Mouse (Mus musculus) midbrain, embryonic 16.5 days (tissue): ENCODE data around the gene Efna2. TPM values are rescaled to one million over a fixed set of nuclear protein-coding genes. Genes with fewer than 3 reads are reported as not detected.

Experiments
- ATAC-seq: fragments of 200-750 bp; cut with Nextera tagmentation; 2 replicates; pipeline ENCODE4 v1.8.0; 2017; ENCODE audit warnings: moderate TSS enrichment
- H3K27ac ChIP-seq: fragments of 300-500 bp; sonication (generic); 2 replicates; pipeline ENCODE4 v1.5.1; 2014; ENCODE audit warnings: mild to moderate bottlenecking, low read length, mixed read lengths
- H3K27me3 ChIP-seq: fragments of 300-500 bp; sonication (generic); 2 replicates; pipeline ENCODE4 v1.6.1; 2014; ENCODE audit warnings: low read depth, low read length, mixed read lengths; ENCODE audit not compliant: control insufficient read depth, insufficient read depth
- H3K36me3 ChIP-seq: fragments of 300-500 bp; sonication (generic); 2 replicates; pipeline ENCODE4 v1.6.1; 2014; ENCODE audit warnings: mild to moderate bottlenecking, low read length, moderate library complexity, mixed read lengths; ENCODE audit not compliant: control insufficient read depth, insufficient read depth
- H3K4me1 ChIP-seq: fragments of 300-500 bp; sonication (generic); 2 replicates; pipeline ENCODE4 v1.6.1; 2014; ENCODE audit warnings: mild to moderate bottlenecking, low read length, mixed read lengths; ENCODE audit not compliant: control insufficient read depth, insufficient read depth
- H3K4me2 ChIP-seq: fragments of 300-500 bp; sonication (generic); 2 replicates; pipeline ENCODE4 v1.6.1; 2014; ENCODE audit warnings: mild to moderate bottlenecking, low read length, mixed read lengths
- H3K4me3 ChIP-seq: fragments of 300-500 bp; sonication (generic); 2 replicates; pipeline ENCODE4 v1.5.1; 2014; ENCODE audit warnings: low read depth, mild to moderate bottlenecking, low read length, moderate library complexity, mixed read lengths
- H3K9ac ChIP-seq: fragments of 300-500 bp; sonication (generic); 2 replicates; pipeline ENCODE4 v1.6.1; 2014; ENCODE audit warnings: low read depth, low read length, mixed read lengths
- H3K9me3 ChIP-seq: fragments of 300-500 bp; sonication (generic); replicated peaks from 2 replicates; pipeline ENCODE4 v1.6.1; 2014; ENCODE audit warnings: mild to moderate bottlenecking, low read length, mixed read lengths; ENCODE audit not compliant: control insufficient read depth, poor library complexity, severe bottlenecking
- WGBS: fragments of 180-500 bp; shearing (Covaris S2); extraction: QIAGEN DNeasy Blood & Tissue Kit; methylation state at CpG from one replicate; pipeline ENCODE4 v1.1.7; 2014; 5-methylcytosine and 5-hydroxymethylcytosine counted together
- polyA plus RNA-seq: library from polyadenylated mRNA; unstranded; fragments of >200 nt; fragmentation: Nextera tagmentation; extraction: Ambion mirVana; gene quantifications from 2 replicates; pipeline ENCODE4 v1.2.1, GENCODE M21; 2015

Efna2 gene
- polyA plus RNA-seq, 1 experiment from 2014 or later: 43.3 TPM

GRCm38 (mm10) chr10:80175536-80176269 lies 3.6 kb upstream of the Efna2 start:
- WGBS: 20% methylated on average over 4 of the region's 4 CpGs

DNA sequence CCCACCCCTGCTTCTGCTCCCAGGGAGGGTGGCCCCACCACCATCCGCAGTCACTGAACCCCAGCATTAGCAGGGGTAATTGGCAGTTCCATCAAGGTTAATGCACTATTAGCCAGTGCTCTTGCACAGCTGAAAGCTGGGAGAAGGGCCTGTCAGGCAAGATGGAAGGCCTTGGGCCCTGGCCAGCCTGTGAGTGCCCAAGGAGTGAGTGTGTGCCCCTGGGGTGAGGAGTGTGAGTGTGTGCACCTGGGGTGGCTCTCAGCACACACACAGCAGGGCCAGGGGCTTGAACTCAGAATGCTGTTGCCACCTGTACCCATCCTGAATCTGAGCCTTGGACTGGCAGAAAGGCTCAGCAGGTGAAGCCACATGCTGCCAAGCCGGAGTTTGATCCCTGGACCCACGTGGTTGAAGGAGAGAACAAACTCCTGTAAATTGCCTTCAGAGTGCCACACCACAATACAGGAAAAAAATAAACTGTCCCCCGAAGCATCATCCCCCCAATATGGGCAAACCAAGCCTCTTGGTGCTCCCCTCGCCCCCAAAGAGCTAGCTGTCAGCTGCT lies 2.9 kb upstream of the Efna2 start:
- Histone ChIP-seq H3K4me3 (no peak overlapping the region), H3K4me1 (peaks cover 22% of the 10 kb centered on the region), H3K9me3 (no peaks in the 10 kb centered on the region), H3K9ac (peak overlapping the region; percentile 38; the same call in 1 of the 2 replicates), H3K36me3 (peaks cover 8% of the 10 kb centered on the region; the same call in 1 of the 2 replicates), H3K4me2 (no peak overlapping the region), H3K27me3 (no peaks in the 10 kb centered on the region), H3K27ac (no peak overlapping the region)
- 64% methylated on average over 5 of the region's 5 CpGs for WGBS
- no peak for ATAC-seq

More at GRCm38 (mm10) chr10:80175536-80176269, 3.6 kb upstream of the Efna2 start:
- Histone ChIP-seq H3K4me1 (peaks cover 17% of the 10 kb centered on the region), H3K9me3 (no peaks in the 10 kb centered on the region), H3K4me2 (0 out of 2 replicates have a peak overlapping the region, but pooled peaks have one; percentile 12), H3K27ac (no peak overlapping the region), H3K36me3 (peaks cover 14% of the 10 kb centered on the region), H3K9ac (peak overlapping the region; percentile 38; the same call in 1 of the 2 replicates), H3K27me3 (no peaks in the 10 kb centered on the region), H3K4me3 (no peak overlapping the region)
- ATAC-seq: no peak

GRCm38 (mm10) chr10:80177441-80178279 lies 1.6 kb upstream of the Efna2 start:
- H3K27ac ChIP-seq: no peak overlapping the region
- peaks cover 19% of the 10 kb centered on the region for H3K4me1 ChIP-seq
- H3K4me3 ChIP-seq: no peak overlapping the region
- no peak overlapping the region for H3K4me2 ChIP-seq
- 0 out of 2 replicates have a peak overlapping the region, but pooled peaks have one; percentile 21 for H3K9ac ChIP-seq
- H3K27me3 ChIP-seq: no peaks in the 10 kb centered on the region
- no peak for ATAC-seq
- no peaks in the 10 kb centered on the region for H3K9me3 ChIP-seq
- 29% methylated on average over 7 of the region's 7 CpGs for WGBS
- no peaks in the 10 kb centered on the region for H3K36me3 ChIP-seq

GRCm38 (mm10) chr10:80180288-80180687 lies 1.0 kb downstream of the Efna2 start:
- no peak for ATAC-seq
- Histone ChIP-seq H3K4me1 (peaks cover 18% of the 10 kb centered on the region), H3K27ac (peak overlapping the region; percentile 65; the same call in 1 of the 2 replicates)

DNA sequence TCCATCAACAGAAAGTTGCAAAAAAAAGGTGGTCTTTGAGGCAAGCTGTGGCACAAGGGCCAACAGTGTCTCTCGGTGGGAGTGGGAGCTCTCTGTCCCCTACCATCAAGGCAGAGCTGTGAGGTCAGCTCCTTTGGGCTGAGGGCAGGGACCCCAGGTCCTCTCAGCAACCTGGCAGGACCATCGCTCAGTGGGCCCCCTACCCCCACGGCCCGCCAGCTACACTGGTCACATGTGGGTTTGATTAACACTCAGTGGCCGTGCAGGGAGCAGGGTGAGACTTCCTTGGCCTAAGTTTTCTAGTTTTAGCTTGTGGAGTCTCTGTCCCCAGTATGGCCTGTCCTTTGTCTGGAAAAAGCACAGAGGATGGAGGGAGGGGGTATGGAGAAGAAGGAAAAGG lies 1.5 kb downstream of the Efna2 start:
- no peaks in the 10 kb centered on the region for H3K9me3 ChIP-seq
- ATAC-seq: no peak
- peak overlapping the region; percentile 94 for H3K9ac ChIP-seq
- H3K4me2 ChIP-seq: peak overlapping the region; percentile 86
- H3K27ac ChIP-seq: peak overlapping the region; percentile 65
- 27% methylated on average over 5 of the region's 5 CpGs for WGBS
- peak overlapping the region; percentile 87 for H3K4me3 ChIP-seq
- peaks cover 18% of the 10 kb centered on the region for H3K4me1 ChIP-seq
- H3K36me3 ChIP-seq: no peaks in the 10 kb centered on the region
- no peaks in the 10 kb centered on the region for H3K27me3 ChIP-seq

More at GRCm38 (mm10) chr10:80180288-80180687, 1.0 kb downstream of the Efna2 start:
- Histone ChIP-seq H3K4me3 (peak overlapping the region; percentile 87), H3K9ac (peak overlapping the region; percentile 94), H3K4me2 (peak overlapping the region; percentile 86), H3K36me3 (no peaks in the 10 kb centered on the region), H3K27me3 (no peaks in the 10 kb centered on the region), H3K9me3 (no peaks in the 10 kb centered on the region)
- 30% methylated on average over 6 of the region's 6 CpGs for WGBS

GRCm38 (mm10) chr10:80182547-80182946 lies 3.3 kb downstream of the Efna2 start:
- peak overlapping the region; percentile 17 for H3K27ac ChIP-seq
- no peaks in the 10 kb centered on the region for H3K27me3 ChIP-seq
- no peaks in the 10 kb centered on the region for H3K9me3 ChIP-seq
- H3K9ac ChIP-seq: peak overlapping the region; percentile 94
- peak overlapping the region; percentile 87 for H3K4me3 ChIP-seq
- H3K4me1 ChIP-seq: peaks cover 18% of the 10 kb centered on the region
- no peak for ATAC-seq
- H3K4me2 ChIP-seq: peak overlapping the region; percentile 86
- H3K36me3 ChIP-seq: peaks cover 4% of the 10 kb centered on the region; the same call in 1 of the 2 replicates
- 78% methylated on average over 7 of the region's 7 CpGs for WGBS

GRCm38 (mm10) chr10:80186649-80187048 lies 7.4 kb downstream of the Efna2 start:
- 39% methylated on average over 27 of the region's 27 CpGs for WGBS
- H3K4me3 ChIP-seq: no peak overlapping the region
- H3K4me2 ChIP-seq: no peak overlapping the region
- no peaks in the 10 kb centered on the region for H3K9me3 ChIP-seq
- H3K9ac ChIP-seq: no peak overlapping the region
- peaks cover 15% of the 10 kb centered on the region for H3K4me1 ChIP-seq
- ATAC-seq: no peak
- no peaks in the 10 kb centered on the region for H3K27me3 ChIP-seq
- H3K27ac ChIP-seq: no peak overlapping the region
- peaks cover 14% of the 10 kb centered on the region for H3K36me3 ChIP-seq

DNA sequence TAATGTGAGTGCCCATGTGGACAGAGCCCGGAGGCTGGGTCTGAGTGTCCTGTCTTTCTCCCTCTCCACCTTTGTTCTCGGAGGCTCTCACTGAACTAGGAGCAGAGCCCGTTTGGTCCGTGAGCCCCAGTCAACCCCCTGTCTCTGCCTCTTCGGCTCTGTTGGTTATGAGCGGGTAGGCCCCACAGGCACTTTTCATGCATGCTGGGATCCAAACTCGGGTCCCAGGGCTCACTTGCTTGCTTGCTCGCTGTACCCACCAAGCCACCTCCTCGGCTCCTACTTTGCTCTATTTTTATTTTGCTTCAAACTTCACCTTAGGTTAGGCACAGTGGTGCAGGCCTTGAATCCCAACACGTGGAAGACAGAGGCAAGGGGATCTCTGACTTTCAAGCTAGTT lies 8.5 kb downstream of the Efna2 start:
- Histone ChIP-seq H3K4me1 (peaks cover 13% of the 10 kb centered on the region), H3K27ac (no peak overlapping the region), H3K36me3 (peaks cover 14% of the 10 kb centered on the region), H3K4me3 (no peak overlapping the region), H3K4me2 (no peak overlapping the region), H3K27me3 (no peaks in the 10 kb centered on the region), H3K9ac (no peak overlapping the region), H3K9me3 (no peaks in the 10 kb centered on the region)
- 71% methylated on average over 10 of the region's 10 CpGs for WGBS
- ATAC-seq: no peak
